Mouse (Mus musculus): Measurements from ENCODE around the gene Tmco3.

The Tmco3 gene

DNA sequence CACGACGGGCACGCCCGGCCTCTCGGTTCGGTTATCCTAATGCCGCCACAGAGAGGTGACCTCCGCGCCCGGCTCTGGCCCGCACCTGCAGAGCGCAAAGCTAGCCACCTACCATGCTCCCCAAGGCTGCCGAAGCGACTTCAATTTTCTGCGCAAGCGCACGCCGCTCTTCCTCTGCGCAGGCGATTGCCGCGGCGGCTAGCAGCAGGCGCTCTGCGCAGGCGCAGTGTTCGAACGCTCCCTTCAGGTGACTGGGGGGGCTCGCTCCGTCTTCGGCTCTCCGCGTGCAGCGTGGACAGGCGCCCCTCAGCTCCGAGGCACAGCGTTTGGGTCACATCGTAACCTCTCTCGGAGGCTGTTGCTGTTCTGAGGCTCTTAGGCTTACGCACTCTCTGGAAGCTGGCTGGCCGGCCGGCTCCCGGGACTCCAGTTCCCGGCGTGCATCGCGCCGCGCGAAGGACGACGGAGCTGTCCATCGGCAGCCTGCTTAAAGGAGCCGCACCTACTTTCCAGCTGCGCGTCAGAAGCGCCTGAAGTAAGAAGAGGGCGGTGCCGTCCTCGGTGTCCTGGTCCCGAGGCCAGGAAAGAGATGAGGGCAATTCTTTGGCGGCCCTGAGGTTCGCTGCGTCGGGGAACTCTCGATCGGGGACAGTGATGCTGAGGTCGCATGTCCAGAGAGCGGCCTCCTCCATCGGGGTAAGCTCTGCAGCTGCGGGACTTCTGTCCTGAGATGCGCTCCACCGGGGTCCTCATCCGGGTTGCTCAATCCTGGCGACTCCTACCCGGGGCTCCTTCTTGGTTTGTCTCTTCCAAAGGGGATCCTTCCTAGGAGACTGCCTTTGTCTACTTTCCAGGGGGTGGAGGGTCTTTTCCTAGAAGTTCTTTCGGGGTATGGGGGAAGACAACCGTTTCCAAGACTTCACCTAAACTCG lies at the start of gene Tmco3, which contains the start of gene Dcun1d2:
Gene Tmco3 (plus strand): TSS at position 499 of the 932 bp plus-strand sequence.
Gene Dcun1d2 (minus strand): TSS at position 440 of the 932 bp plus-strand sequence.
- peak; percentile 99 for DNase-seq

GRCm38 (mm10) chr8:13240055-13240454 lies 47.9 kb upstream of the Tmco3 start:
- no peak for DNase-seq

GRCm38 (mm10) chr8:13240691-13241090 lies 47.3 kb upstream of the Tmco3 start:
- no peak for DNase-seq

GRCm38 (mm10) chr8:13242985-13243870 lies 44.8 kb upstream of the Tmco3 start:
- no peak for DNase-seq

GRCm38 (mm10) chr8:13244343-13244880 lies 43.6 kb upstream of the Tmco3 start:
- DNase-seq, result no peak

DNA sequence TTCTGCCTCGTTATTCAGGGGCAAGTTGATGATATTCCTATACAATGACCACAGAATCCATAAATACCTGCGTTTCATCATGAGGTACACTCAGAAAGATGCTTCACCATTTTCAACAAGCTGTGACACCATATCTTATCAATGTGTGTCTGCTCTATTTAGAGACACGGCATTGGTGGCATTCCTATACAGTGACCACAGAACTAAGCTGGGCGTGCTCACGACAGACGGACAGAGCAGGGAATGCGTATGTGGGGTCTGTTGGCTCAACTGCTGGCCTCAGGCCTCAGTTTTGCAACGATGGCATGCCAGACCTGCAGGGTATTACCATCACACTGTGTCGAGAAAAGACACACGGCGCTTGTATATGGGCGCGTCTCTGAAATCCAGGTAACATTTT lies 35.2 kb upstream of the Tmco3 start:
- no peak for DNase-seq

GRCm38 (mm10) chr8:13253413-13253812 lies 34.6 kb upstream of the Tmco3 start:
- no peak for DNase-seq

- peak; percentile 70 to 84 for DNase-seq
These were observed 34.0 kb upstream of the Tmco3 start, which contains the start of gene Adprhl1 for GRCm38 (mm10) chr8:13254019-13254418. TSS of gene Adprhl1 (minus strand) at chr8:13254162.

DNA sequence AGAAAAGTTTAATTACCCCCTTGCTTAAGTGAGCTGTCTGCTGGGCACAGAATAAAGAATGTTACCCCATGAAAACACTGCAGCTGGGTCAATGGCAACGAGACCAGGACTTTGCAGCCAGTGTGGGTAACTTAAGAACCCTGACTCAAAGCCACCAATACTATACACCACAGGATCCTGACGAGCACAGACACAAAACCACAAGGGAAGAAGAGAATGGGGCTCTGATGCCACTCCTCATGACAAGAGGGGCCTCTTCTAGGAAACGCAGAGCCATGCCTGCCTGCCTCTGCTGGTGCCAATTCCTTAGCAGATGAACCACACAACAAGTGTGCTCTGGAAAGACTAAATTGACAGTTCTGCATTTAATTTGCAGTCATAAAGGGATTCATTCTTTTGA lies 24.6 kb upstream of the Tmco3 start:
- DNase-seq, result no peak

GRCm38 (mm10) chr8:13267566-13267965 lies 20.4 kb upstream of the Tmco3 start:
- DNase-seq, result no peak

GRCm38 (mm10) chr8:13272834-13273233 lies 15.2 kb upstream of the Tmco3 start:
- no peak for DNase-seq

GRCm38 (mm10) chr8:13276941-13277447 lies 11.0 kb upstream of the Tmco3 start:
- no peak for DNase-seq

DNA sequence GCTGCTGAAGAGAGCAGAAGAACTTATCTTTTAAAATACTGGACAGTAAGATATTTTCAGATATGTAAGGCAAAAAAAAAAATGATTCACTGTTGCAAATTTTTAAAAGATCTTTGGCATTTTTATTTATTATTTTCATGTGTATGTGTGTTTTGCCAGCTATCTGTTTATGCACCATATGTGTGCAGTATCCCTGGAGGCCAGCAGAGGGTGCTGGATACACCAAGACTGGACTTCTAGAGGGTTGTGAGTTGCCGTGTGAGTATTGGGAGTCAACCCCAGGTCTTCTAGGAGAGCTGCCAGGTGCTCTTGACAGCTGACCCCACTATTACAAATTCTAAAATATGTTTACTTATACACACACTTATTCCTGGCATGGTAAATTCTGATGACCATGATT lies 4.8 kb upstream of the Tmco3 start:
- DNase-seq, result no peak

- peak in 1 of 2 experiments; percentile 94 for DNase-seq
These were observed 692 bp upstream of the Tmco3 start for GRCm38 (mm10) chr8:13287304-13287691.

GRCm38 (mm10) chr8:13288646-13289045 lies 656 bp downstream of the Tmco3 start:
- no peak for DNase-seq

- DNase-seq, result peak; percentile 84 to 86
These were observed 4.4 kb downstream of the Tmco3 start for GRCm38 (mm10) chr8:13292364-13292763.

GRCm38 (mm10) chr8:13293677-13294470 lies 5.9 kb downstream of the Tmco3 start:
- DNase-seq, result no peak

GRCm38 (mm10) chr8:13299571-13299970 lies 11.6 kb downstream of the Tmco3 start:
- DNase-seq, result no peak

DNA sequence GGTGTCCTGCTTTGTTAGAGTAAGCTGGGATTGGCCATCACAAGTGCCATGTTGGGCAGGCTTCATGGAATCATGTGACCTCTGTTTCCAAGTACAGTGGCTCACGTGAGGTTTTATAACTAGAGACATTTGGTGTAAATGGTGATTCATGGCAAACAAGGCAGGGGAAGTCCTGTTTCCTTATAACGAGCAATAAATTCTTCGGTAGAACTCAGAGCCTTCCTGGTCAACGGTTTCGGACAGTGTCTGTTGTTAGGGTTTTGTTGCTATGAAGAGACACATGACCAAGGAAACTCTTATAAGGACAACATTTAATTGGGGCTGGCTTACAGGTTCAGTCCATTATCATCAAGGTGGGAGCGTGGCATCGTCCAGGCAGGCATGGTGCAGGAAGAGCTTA lies 13.0 kb downstream of the Tmco3 start:
- DNase-seq, result no peak

DNA sequence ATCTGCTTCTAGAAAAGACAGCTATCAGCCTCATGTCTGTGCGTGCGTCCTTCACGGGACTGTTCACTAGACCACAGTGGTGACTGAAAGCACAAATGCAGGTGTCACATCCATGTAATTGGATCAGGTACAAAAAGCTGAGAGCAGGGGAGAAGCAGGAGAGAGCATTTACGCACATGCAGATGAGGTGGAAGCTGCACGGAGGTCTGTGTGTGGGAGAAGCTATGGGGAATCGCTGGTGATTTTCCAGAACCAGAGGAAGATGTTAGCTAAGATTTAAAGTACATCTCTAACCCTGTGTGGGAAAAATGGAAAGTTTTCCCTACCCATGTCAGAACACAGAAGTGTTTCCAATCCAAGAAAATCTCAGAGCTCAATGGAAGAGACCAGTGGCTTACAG lies 17.5 kb downstream of the Tmco3 start:
- no peak for DNase-seq

GRCm38 (mm10) chr8:13305884-13306283 lies 17.9 kb downstream of the Tmco3 start:
- DNase-seq, result no peak

- DNase-seq, result no peak
These were observed 18.4 kb downstream of the Tmco3 start for GRCm38 (mm10) chr8:13306309-13306909.
